Mouse (Mus musculus): ENCODE measurements at regions not wholly inside any gene's neighbourhood (a gene's known extent, or its start where the extent isn't known, plus 50 kb on each side); places are given as distances from the start of the nearest gene placed in this dataset.

DNA sequence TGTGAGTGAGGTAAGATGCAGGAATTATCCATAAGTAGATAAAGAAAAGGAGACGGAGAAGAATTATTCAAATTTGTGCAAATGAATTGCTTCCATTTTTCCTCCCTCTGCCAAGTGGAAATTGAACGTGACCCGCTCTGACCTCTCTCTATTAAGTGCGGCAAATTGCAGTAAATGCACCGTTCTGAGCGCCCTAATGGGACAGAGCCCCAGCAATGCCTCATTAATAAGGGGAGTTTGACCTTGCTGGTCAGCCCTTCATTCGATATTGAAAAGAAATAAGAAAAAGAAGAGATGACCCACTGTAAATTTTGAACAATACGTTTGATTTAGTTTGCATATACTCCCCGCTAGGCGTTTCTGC is 137.0 kb downstream of the Gpat3 start:
- no peak for ATAC-seq (ENCODE audit: insufficient number of reproducible peaks, low FRiP score)
- 86% methylated on average over 10 of the region's 10 CpGs for WGBS
- no peak overlapping the region for H3K4me2 ChIP-seq

DNA sequence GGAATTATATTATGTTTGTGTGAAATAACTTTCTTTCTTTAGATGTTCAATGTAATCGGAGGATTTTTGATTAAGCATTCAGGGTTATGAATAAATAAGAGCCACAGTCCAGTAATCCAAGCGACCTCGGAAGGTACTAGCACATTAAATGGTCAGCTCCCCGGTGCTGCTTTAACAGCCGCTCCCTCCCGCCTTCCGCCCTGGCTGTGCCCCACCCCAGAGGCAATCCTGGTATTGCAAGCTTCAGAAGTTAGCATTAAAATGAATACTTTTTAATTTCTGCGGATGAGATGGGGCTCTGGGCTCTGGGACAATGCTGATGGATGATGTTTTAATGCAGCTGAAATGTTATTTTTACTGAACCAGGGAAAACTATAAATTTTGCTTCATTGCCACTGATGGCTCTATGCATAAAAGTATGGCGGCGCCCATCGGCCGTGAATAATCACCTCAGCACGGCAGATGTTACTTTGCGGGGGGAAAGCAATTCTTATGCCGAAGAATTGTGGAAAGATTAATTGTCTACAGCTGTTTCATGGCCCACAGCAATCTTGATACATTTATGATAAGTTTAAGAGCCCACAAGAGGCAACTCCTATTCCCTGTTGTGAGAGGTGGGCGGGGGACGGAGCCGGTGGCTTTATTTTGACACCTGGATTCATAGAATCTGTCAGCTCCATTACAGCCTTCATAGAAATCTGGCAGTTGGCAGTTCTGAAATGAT is 136.5 kb downstream of the Gpat3 start:
- Histone ChIP-seq H3K36me3 (no peaks in the 10 kb centered on the region), H3K27ac (ENCODE audit: poor library complexity, severe bottlenecking) (no peak overlapping the region), H3K9me3 (replicated peaks) (no peaks in the 10 kb centered on the region; the same call in 1 of the 2 replicates), H3K27me3 (replicated peaks) (no peaks in the 10 kb centered on the region), H3K9ac (no peak overlapping the region), H3K4me3 (no peak overlapping the region), H3K4me1 (replicated peaks) (no peaks in the 10 kb centered on the region), H3K4me2 (no peak overlapping the region)
- ATAC-seq (ENCODE audit: insufficient number of reproducible peaks, low FRiP score): no peak
- 81% methylated on average over 18 of the region's 18 CpGs for WGBS

More for the DNA sequence above, 137.0 kb downstream of the Gpat3 start:
- Histone ChIP-seq H3K36me3 (no peaks in the 10 kb centered on the region), H3K9me3 (replicated peaks) (no peaks in the 10 kb centered on the region; the same call in 1 of the 2 replicates), H3K27ac (ENCODE audit: poor library complexity, severe bottlenecking) (no peak overlapping the region), H3K27me3 (replicated peaks) (no peaks in the 10 kb centered on the region), H3K9ac (no peak overlapping the region), H3K4me1 (replicated peaks) (no peaks in the 10 kb centered on the region), H3K4me3 (no peak overlapping the region)

DNA sequence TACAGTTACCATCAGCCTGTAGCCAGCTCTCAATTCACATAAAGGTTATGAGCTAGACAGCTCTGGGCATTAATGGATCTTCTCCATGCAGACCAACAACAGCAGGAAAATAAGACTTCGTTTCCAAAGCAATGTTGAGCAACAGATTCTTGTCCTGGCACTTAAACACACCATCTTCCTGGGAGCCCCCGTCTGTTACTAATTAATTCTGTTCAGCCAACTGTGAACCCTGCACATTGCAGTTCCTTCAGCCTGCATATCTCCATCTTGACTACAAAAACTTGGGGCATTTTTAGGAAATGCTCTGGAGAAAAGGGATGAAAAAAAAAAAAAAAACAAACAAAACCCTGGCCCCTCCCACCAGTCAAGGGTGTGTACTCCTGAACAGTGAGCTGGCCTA is 131.2 kb downstream of the Gpat3 start:
- 65% methylated on average over 2 of the region's 2 CpGs for WGBS
- no peaks in the 10 kb centered on the region for H3K36me3 ChIP-seq

DNA sequence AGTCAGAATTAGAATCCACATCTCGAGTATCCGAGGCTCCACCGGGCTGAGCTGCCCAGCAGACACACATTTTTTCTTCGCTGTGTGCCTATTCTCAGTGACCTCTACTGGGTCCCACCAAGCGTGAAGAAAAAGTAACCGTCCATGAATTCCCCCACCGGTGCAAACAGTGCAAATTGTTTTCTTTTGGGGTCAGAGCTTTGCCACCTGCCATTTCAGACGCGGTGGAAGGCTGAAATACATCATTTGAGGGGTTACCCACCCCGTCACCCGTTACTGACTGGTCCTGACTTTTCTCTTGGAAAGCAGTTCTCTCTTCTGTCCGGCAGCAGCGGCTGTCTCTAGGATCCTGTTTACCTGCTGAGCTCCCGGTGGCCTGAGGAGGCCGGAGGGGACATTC is 105.7 kb downstream of the Gpat3 start:
- no peak overlapping the region for H3K4me2 ChIP-seq
- no peaks in the 10 kb centered on the region for H3K27me3 ChIP-seq (replicated peaks)
- 71% methylated on average over 15 of the region's 15 CpGs for WGBS
- H3K4me3 ChIP-seq: no peak overlapping the region
- H3K27ac ChIP-seq (ENCODE audit: poor library complexity, severe bottlenecking): no peak overlapping the region
- H3K36me3 ChIP-seq: no peaks in the 10 kb centered on the region
- H3K9me3 ChIP-seq (replicated peaks): no peaks in the 10 kb centered on the region
- H3K4me1 ChIP-seq (replicated peaks): no peaks in the 10 kb centered on the region
- no peak overlapping the region for H3K9ac ChIP-seq
- ATAC-seq (ENCODE audit: insufficient number of reproducible peaks, low FRiP score): no peak

More for the DNA sequence above, 131.2 kb downstream of the Gpat3 start:
- H3K4me1 ChIP-seq (replicated peaks): no peaks in the 10 kb centered on the region
- H3K27me3 ChIP-seq (replicated peaks): no peaks in the 10 kb centered on the region
- no peak overlapping the region for H3K4me2 ChIP-seq
- peaks cover 6% of the 10 kb centered on the region for H3K9me3 ChIP-seq (replicated peaks)
- H3K27ac ChIP-seq (ENCODE audit: poor library complexity, severe bottlenecking): no peak overlapping the region
- no peak overlapping the region for H3K9ac ChIP-seq
- H3K4me3 ChIP-seq: no peak overlapping the region
- ATAC-seq (ENCODE audit: insufficient number of reproducible peaks, low FRiP score): no peak
